Mouse (Mus musculus) gastrocnemius, postnatal 4 days (tissue): Measurements from ENCODE around the gene Serpina1f. TPM values are rescaled to one million over a fixed set of nuclear protein-coding genes. Genes with fewer than 3 reads are reported as not detected.
A peak's percentile ranks its signal among the peaks of the same experiment; 100 is the strongest.
"Not testable (repeated sequence)": the region's sequence is repeated elsewhere in the genome, so short reads cannot be mapped to it uniquely, and the experiment has no call there.

Experiments used
- DNase-seq, 2 experiments: peaks; one replicate each; pipeline ENCODE4 v3.0.0; 2021 to 2022; ENCODE audit warnings: low spot score in 2 of 2, mixed read lengths in 2 of 2
- total RNA-seq, 2 experiments: library from RNA; stranded (reverse); gene quantifications; 2 replicates each; pipeline ENCODE4 v1.2.3; 2021

Serpina1f gene
- total RNA-seq, 2 experiments from 2014 or later: not detected

- DNase-seq: no peak
Measured at GRCm38 (mm10) chr12:103665286-103665685, 30.0 kb downstream of the Serpina1f start.

DNA sequence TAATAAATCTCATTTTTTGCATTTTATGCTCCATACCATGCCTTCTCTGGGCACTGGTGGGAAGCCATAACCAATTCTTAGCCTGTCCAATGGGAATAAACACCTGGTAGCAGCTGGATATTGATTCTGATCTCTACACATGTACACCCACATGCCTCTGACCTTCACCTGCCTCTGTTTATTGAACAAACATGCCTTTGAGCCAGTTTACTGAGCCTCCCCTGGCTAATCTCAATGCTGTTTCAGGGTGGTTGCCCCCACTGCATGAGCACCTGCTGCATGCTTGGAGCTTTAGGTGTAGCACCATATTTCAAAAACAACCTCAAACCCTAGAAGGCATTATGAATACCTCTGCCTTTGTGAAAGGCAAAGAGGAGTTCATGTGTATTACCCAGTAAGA, 33.3 kb downstream of the Serpina1f start:
- not testable (repeated sequence) for DNase-seq

- no peak for DNase-seq
Measured at GRCm38 (mm10) chr12:103660076-103660475, 35.3 kb downstream of the Serpina1f start.

- DNase-seq: no peak
Measured at GRCm38 (mm10) chr12:103659171-103659570, 36.2 kb downstream of the Serpina1f start.

DNA sequence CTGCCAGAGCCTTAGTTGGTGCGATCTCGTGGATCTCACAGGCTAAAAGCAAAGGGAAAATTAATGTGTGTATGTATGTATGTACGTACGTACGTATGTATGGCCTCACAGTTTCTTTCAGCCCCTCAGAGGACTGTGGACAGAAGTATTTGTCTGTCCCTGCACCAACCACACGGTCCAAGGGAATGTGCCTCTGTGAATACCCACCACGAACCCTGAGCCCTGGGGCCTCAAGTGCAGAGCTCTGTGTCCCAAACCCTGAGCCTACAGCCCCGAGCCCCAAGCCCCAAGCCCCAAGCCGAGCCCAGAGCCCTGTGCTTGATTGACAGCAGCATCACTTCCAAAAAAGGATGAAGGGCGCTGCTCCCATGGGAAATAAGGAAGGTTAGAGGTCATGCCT, 37.3 kb downstream of the Serpina1f start:
- DNase-seq: no peak

- DNase-seq: no peak
Measured at GRCm38 (mm10) chr12:103656848-103657626, 38.3 kb downstream of the Serpina1f start, which contains the start of gene Serpina6. TSS of gene Serpina6 (minus strand) at chr12:103657212.

DNA sequence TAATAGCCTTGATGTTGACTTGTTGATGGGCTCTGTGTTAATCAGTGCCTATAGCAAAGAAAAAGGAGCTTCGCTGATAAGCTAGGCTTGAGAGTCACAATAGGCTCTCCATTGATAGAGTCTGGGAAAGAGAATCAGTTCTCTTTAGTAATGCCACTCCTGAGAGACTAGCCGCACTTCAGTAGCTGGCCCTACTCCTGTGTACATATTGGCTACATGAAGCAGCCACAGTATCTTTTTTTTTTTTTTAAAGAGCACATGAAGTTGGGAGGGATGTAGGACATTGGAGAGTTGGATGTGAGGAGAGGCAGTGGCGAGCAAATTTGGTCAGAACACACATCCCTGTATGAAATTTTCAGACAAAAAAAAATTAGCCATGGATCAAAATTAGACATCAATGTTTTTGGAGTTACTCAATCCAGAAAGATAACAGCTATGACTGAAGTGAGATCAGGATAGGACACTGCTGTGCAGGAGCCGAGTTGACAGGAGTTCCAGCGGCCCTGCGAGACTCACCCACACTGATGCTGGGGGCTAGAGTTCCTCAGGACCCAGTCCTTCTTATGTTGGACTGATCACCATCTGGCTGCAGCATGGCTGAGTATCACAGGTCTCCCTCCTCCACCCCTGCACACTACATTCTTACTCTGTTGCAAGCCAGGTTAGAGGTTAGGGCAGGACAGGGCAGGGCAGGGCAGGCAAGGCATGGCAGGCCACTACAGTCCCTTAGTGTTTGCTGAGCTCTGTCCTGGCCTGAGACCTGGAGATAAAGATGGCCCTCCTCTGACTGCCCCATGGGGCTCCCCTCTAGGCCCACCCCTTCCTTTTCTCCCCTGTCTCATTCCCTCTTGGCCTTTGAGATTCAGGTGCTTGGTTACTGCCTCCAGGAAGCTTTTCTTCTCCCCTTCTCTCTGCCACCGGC, 39.9 kb downstream of the Serpina1f start:
- no peak for DNase-seq

DNA sequence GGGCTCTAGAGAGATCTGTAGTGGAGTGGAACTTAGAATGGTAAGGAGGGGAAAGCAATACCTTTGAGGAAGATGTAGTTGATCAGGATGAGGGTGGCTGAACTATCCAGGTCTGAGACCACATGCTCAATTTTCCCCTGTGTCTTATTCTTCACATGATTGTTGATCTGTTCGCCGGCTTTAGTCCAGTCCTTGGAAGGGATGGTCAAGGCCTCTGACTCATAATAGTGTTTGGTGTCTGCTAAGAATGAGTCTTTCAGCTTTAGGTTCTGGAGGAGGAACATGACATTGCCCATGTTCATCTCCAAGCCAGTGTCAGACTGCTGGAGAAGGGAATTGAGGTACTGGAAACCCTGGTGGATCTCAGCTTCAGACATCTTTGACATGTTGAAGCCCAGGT, 41.5 kb downstream of the Serpina1f start:
- no peak for DNase-seq

DNA sequence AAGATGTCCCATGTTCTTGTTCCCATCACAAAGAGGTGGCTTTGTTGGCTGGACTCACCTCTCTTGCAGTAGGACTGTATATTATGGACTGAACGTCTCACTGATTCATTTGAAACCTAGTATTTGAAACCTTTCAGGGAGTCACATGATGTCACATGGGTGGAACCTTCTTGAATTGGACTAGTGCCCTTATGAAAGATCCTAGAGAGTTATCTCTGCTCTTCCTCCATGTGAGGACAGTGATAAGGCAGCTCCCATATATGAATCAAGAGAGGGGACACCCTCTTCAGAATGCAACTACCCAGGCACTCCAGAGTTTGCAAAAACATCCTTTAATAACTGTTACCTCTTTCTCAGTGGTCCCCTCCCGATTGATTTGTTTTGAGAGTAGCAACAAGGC, 49.0 kb downstream of the Serpina1f start:
- DNase-seq: no peak

DNA sequence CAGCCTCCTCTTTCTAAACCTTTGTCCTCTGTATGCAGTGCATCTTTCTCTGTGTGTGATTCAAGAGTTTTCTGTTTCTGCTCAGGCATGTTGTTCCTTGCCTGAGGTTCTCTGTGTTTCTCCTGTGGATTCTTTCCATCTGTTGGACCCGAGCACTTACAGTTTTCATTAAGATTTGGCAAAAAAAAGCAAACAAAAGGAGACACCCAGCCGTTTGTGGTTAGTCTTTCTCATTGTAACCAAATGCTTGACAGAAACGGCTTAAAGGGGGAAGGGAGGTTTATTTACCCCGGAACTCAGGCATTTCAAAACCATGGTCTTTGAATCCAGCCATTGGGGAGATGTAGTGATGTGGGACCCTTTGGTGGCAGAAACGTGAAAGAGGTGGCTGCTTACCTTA, 50.7 kb downstream of the Serpina1f start:
- DNase-seq: no peak

GRCm38 (mm10) chr12:103643818-103644217, 51.5 kb downstream of the Serpina1f start:
- no peak for DNase-seq

- peak; percentile 47 to 74 for DNase-seq
Measured at GRCm38 (mm10) chr12:103643336-103643735, 52.0 kb downstream of the Serpina1f start.

Other genes with a start within 250 kb of the Serpina1f start
- not detected for gene Ifi27l2b, start 238.3 kb downstream of the Serpina1f start, total RNA-seq
- gene Ppp4r4, start 163.2 kb downstream of the Serpina1f start, total RNA-seq: under 1 TPM; 0.70 to 0.88 TPM
- under 1 TPM in 1 of 2 experiments, not detected in 1; 0.54 TPM for gene Serpina10, start 64.1 kb downstream of the Serpina1f start, total RNA-seq
- gene Serpina6, start 38.3 kb downstream of the Serpina1f start, total RNA-seq: not detected
- not detected for gene Serpina16, start 19.4 kb downstream of the Serpina1f start, total RNA-seq
- 10 to 100 TPM in 1 of 2 experiments, 1 to 10 TPM in 1; 1.1 to 11.4 TPM for gene Serpina1d, start 78.1 kb upstream of the Serpina1f start, total RNA-seq
- gene Serpina1b, start 134.8 kb upstream of the Serpina1f start, total RNA-seq: 10 to 100 TPM in 1 of 2 experiments, 1 to 10 TPM in 1; 2.0 to 25.0 TPM
- 1 to 10 TPM in 1 of 2 experiments, under 1 TPM in 1; 0.93 to 9.3 TPM for gene Serpina1a, start 168.0 kb upstream of the Serpina1f start, total RNA-seq
- gene Serpina1c, start 209.4 kb upstream of the Serpina1f start, total RNA-seq: 1 to 10 TPM; 1.1 to 7.3 TPM